Mouse (Mus musculus) MEL-GATA-1-ER (cell line): Measurements from ENCODE around the gene Srprb.
A peak's percentile ranks its signal among the peaks of the same experiment; 100 is the strongest.

Experiments
- DNase-seq: peaks from one replicate; pipeline ENCODE4 v3.0.0-alpha.2; 2012; ENCODE audit warnings: low read depth; ENCODE audit errors: extremely low read depth

Srprb gene

GRCm38 (mm10) chr9:103201561-103202260, at the start of gene Srprb:
TSS of gene Srprb (minus strand) at chr9:103202137.
- peak; percentile 80 for DNase-seq

- no peak for DNase-seq
These were observed 46.7 kb upstream of the Srprb start for GRCm38 (mm10) chr9:103248618-103249017.

- DNase-seq: no peak
These were observed 44.7 kb upstream of the Srprb start for GRCm38 (mm10) chr9:103246526-103247168.

GRCm38 (mm10) chr9:103243640-103244039, 41.7 kb upstream of the Srprb start:
- DNase-seq: no peak

GRCm38 (mm10) chr9:103241206-103241605, 39.3 kb upstream of the Srprb start:
- no peak for DNase-seq

GRCm38 (mm10) chr9:103239471-103239870, 37.5 kb upstream of the Srprb start:
- no peak for DNase-seq

- DNase-seq: no peak
These were observed 32.7 kb upstream of the Srprb start for GRCm38 (mm10) chr9:103234565-103235165.

GRCm38 (mm10) chr9:103234059-103234458, 32.1 kb upstream of the Srprb start:
- DNase-seq: no peak

- DNase-seq: no peak
These were observed 31.1 kb upstream of the Srprb start for GRCm38 (mm10) chr9:103233006-103233395.

GRCm38 (mm10) chr9:103232232-103233005, 30.5 kb upstream of the Srprb start:
- no peak for DNase-seq

- DNase-seq: peak; percentile 58
These were observed 28.4 kb upstream of the Srprb start, which contains the start of the genes Gm20425 and Trf for GRCm38 (mm10) chr9:103230151-103230951. TSS of gene Gm20425 (minus strand) at chr9:103230307. TSS of gene Trf (minus strand) at chr9:103230444.

- no peak for DNase-seq
These were observed 27.3 kb upstream of the Srprb start for GRCm38 (mm10) chr9:103229037-103229867.

- DNase-seq: no peak
These were observed 26.6 kb upstream of the Srprb start for GRCm38 (mm10) chr9:103228370-103229003.

GRCm38 (mm10) chr9:103227760-103228159, 25.8 kb upstream of the Srprb start:
- DNase-seq: no peak

GRCm38 (mm10) chr9:103226806-103227205, 24.9 kb upstream of the Srprb start:
- no peak for DNase-seq

- no peak for DNase-seq
These were observed 23.5 kb upstream of the Srprb start for GRCm38 (mm10) chr9:103225464-103225863.

- DNase-seq: no peak
These were observed 22.8 kb upstream of the Srprb start for GRCm38 (mm10) chr9:103224721-103225120.

GRCm38 (mm10) chr9:103214281-103214680, 12.3 kb upstream of the Srprb start:
- no peak for DNase-seq

GRCm38 (mm10) chr9:103213631-103214030, 11.7 kb upstream of the Srprb start:
- no peak for DNase-seq
